Mouse (Mus musculus) hindbrain, embryonic 14.5 days (tissue): ENCODE results near the gene Tmem245. TPM values are rescaled to one million over a fixed set of nuclear protein-coding genes. Genes with fewer than 3 reads are reported as not detected.

Experiments used
- ATAC-seq: fragments of 200-750 bp; cut with Nextera tagmentation; 2 replicates; pipeline ENCODE4 v1.8.0; 2017; ENCODE audit warnings: moderate number of reproducible peaks, mild to moderate bottlenecking, moderate TSS enrichment, moderate library complexity; ENCODE audit not compliant: low FRiP score
- DNase-seq: peaks from one replicate; pipeline ENCODE4 v3.0.0-alpha.2; 2015; ENCODE audit warnings: low spot score
- H3K27ac ChIP-seq: fragments of 300-500 bp; sonication (generic); 2 replicates; pipeline ENCODE4 v1.5.1; 2014; ENCODE audit warnings: mild to moderate bottlenecking, moderate library complexity
- H3K27me3 ChIP-seq: fragments of 300-500 bp; sonication (generic); 2 replicates; pipeline ENCODE4 v1.6.1; 2014; ENCODE audit warnings: mild to moderate bottlenecking, low read length, mixed read lengths; ENCODE audit not compliant: control insufficient read depth, insufficient read depth
- H3K36me3 ChIP-seq: fragments of 300-500 bp; sonication (generic); replicated peaks from 2 replicates; pipeline ENCODE4 v1.6.1; 2014; ENCODE audit not compliant: control insufficient read depth, insufficient read depth
- H3K4me1 ChIP-seq: fragments of 300-500 bp; sonication (generic); replicated peaks from 2 replicates; pipeline ENCODE4 v1.6.1; 2014; ENCODE audit warnings: antibody characterized with exemption, low read length, mixed read lengths; ENCODE audit not compliant: control insufficient read depth, insufficient read depth
- H3K4me2 ChIP-seq: fragments of 300-500 bp; sonication (generic); replicated peaks from 2 replicates; pipeline ENCODE4 v1.6.1; 2014; ENCODE audit warnings: mild to moderate bottlenecking, moderate library complexity
- H3K4me3 ChIP-seq: fragments of 300-500 bp; sonication (generic); replicated peaks from 2 replicates; pipeline ENCODE4 v1.5.1; 2014; ENCODE audit warnings: mild to moderate bottlenecking, low read length
- H3K9ac ChIP-seq: fragments of 300-500 bp; sonication (generic); 2 replicates; pipeline ENCODE4 v1.6.1; 2014
- H3K9me3 ChIP-seq: fragments of 300-500 bp; sonication (generic); 2 replicates; pipeline ENCODE4 v1.6.1; 2016; ENCODE audit warnings: low read length; ENCODE audit not compliant: control insufficient read depth
- WGBS: fragments of 180-500 bp; shearing (Covaris S2); extraction: QIAGEN DNeasy Blood & Tissue Kit; methylation state at CpG from one replicate; pipeline ENCODE4 v1.1.7; 2014; 5-methylcytosine and 5-hydroxymethylcytosine counted together
- polyA plus RNA-seq: library from polyadenylated mRNA; unstranded; fragments of >200 nt; fragmentation: Nextera tagmentation; extraction: Ambion mirVana; gene quantifications from 2 replicates; pipeline ENCODE4 v1.2.1, GENCODE M21; 2014

The Tmem245 gene
- polyA plus RNA-seq, result 10.2 and 10.5 TPM in 2 replicates

DNA sequence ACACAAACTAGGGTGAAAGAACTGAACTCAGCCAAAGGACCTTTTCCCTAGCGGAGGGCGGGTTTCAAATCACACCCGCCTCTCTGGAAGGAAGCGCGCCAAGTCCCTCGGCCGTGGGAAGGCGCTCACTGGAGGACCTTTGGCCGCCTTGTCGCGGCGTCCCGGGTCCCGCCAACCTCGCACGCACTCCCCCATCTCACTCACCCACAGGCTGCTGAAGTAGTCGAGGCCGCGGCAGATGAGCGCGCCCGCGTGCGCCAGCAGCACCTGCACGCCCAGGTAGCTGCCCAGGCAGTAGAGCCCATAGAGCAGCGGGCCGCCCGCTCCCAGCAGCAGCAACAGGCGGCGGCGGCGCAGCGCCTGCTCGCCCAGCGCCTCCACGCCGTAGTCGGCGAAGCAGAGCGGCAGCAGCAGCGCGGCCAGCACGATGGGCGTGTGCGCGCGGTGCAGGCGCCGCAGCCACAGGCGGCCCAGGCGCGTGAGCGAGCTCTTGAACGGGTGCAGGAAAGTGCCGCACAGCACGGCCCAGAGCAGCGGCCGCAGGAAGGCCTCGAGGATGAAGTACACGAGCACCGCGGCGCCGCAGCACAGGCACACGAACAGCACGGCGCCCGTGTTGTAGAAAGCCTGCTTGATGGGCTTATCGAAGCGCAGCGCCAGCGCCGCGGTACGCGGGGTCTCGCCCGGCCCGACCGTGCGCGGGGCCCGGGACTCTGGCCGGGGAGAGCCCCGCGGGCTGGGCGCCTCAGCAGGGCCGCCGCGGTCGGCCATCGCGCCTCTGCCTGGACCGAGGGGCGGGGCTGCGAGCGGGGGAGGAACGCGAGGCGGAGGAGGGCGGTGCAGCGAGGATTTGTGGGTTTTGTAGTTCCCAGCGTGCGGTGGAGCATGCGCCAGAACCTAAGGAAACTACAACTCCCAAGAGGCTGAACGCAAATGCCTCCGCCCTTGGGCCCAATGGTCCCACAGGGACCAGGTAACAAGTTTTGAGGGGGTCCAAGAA is at the start of gene Tmem245:
Tmem245 (minus strand) TSS at position 797 of the 1,000 bp plus-strand sequence.
- Histone ChIP-seq H3K27me3 (no peaks in the 10 kb centered on the region), H3K4me2 (peak within 1 kb of the TSS; percentile 92), H3K4me1 (peaks cover 16% of the 10 kb centered on the region), H3K9me3 (no peaks in the 10 kb centered on the region), H3K4me3 (peak within 1 kb of the TSS; percentile 58), H3K9ac (peak within 1 kb of the TSS; percentile 68), H3K36me3 (no peaks in the 10 kb centered on the region), H3K27ac (peak within 1 kb of the TSS; percentile 85)
- WGBS, result under 1% methylated on average over 106 of the region's 107 CpGs
- ATAC-seq (peak; percentile 96), DNase-seq (peak; percentile 94)

DNA sequence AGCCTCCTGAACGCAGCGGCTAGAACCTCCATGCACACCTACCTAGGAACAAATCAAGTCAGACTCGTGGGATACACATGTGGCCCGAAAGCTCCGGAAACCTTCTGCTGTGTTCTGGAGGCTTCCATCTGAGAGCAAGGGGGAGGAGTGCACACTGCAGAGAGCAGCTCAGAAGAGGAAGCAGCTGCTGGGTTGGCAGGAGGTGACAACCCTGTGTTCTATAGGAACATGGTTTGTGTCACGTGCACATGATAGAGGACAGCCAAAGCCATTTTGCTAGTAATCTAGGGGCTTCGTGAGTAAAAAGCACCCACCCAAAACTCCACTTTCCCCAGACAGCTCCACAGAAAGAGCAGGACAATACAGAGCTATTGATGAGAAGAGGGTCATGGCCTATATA is 46.1 kb upstream of the Tmem245 start:
- Histone ChIP-seq H3K4me1 (0 out of 2 replicates have a peak, but pooled peaks cover 3% of the 10 kb centered on the region), H3K36me3 (no peaks in the 10 kb centered on the region), H3K4me2 (no peak overlapping the region), H3K9me3 (0 out of 2 replicates have a peak, but pooled peaks cover 5% of the 10 kb centered on the region), H3K27ac (no peak overlapping the region), H3K4me3 (no peak overlapping the region), H3K27me3 (no peaks in the 10 kb centered on the region), H3K9ac (no peak overlapping the region)
- 79% methylated on average over 7 of the region's 7 CpGs for WGBS
- DNase-seq (no peak), ATAC-seq (no peak)

DNA sequence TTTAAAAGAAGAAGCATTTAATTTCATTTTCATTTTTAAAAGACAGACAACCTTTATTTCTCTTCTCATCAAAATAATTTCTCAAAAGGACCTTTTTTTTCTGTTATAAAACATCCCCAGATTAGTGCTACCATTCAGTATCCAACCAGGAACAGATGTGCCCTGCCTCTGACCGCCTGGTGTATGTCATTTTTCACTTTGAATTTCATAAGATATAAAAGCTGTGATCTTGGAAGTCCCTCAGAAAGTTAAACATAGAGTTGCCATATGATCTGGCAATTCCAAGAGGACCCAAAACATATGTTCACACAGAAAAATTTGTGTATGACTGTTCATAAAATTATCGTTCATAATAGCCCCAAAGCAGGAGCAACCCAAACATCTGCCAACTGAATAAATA is 44.7 kb upstream of the Tmem245 start:
- no peak overlapping the region for H3K4me3 ChIP-seq
- H3K9me3 ChIP-seq, result 0 out of 2 replicates have a peak, but pooled peaks cover 5% of the 10 kb centered on the region
- H3K4me1 ChIP-seq, result peaks cover 5% of the 10 kb centered on the region; the same call in 1 of the 2 replicates
- H3K27ac ChIP-seq, result no peak overlapping the region
- whole genome bisulfite sequencing, result 75% methylated on average over 2 of the region's 2 CpGs
- no peak for DNase-seq
- no peak for ATAC-seq
- no peak overlapping the region for H3K9ac ChIP-seq
- H3K27me3 ChIP-seq, result no peaks in the 10 kb centered on the region
- H3K36me3 ChIP-seq, result no peaks in the 10 kb centered on the region
- H3K4me2 ChIP-seq, result no peak overlapping the region

DNA sequence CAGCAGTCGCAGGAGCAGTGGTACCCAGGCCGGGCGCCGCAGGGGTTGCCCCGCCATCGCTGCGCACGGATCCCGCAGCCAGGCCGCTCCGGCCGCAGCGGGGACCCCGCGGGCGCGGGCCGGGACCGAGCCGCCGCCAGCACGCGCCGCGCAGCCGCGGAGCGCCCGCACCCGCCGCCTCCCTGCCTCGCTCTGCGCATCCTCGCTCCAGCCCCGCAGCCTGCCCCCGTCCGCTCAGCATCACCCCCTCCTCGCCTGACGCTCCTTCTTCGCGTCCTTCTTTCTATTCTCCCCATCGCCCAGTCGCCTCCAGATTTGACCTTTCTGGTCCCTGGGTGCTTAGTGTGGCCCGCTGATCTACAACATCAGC is 43.0 kb upstream of the Tmem245 start, which contains the start of gene Frrs1l:
Frrs1l (minus strand) TSS at position 177 of the 370 bp plus-strand sequence.
- H3K27me3 ChIP-seq, result no peaks in the 10 kb centered on the region
- no peaks in the 10 kb centered on the region for H3K9me3 ChIP-seq
- H3K36me3 ChIP-seq, result peaks cover 3% of the 10 kb centered on the region; the same call in 1 of the 2 replicates
- H3K9ac ChIP-seq, result peak within 1 kb of the TSS; percentile 77
- WGBS, result under 1% methylated on average over 38 of the region's 44 CpGs
- H3K4me3 ChIP-seq, result peak within 1 kb of the TSS; percentile 69
- ATAC-seq (peak; percentile 92), DNase-seq (peak; percentile 68)
- H3K4me1 ChIP-seq, result peaks cover 5% of the 10 kb centered on the region; the same call in 1 of the 2 replicates
- peak within 1 kb of the TSS; percentile 86 for H3K27ac ChIP-seq
- peak within 1 kb of the TSS; percentile 85 for H3K4me2 ChIP-seq

DNA sequence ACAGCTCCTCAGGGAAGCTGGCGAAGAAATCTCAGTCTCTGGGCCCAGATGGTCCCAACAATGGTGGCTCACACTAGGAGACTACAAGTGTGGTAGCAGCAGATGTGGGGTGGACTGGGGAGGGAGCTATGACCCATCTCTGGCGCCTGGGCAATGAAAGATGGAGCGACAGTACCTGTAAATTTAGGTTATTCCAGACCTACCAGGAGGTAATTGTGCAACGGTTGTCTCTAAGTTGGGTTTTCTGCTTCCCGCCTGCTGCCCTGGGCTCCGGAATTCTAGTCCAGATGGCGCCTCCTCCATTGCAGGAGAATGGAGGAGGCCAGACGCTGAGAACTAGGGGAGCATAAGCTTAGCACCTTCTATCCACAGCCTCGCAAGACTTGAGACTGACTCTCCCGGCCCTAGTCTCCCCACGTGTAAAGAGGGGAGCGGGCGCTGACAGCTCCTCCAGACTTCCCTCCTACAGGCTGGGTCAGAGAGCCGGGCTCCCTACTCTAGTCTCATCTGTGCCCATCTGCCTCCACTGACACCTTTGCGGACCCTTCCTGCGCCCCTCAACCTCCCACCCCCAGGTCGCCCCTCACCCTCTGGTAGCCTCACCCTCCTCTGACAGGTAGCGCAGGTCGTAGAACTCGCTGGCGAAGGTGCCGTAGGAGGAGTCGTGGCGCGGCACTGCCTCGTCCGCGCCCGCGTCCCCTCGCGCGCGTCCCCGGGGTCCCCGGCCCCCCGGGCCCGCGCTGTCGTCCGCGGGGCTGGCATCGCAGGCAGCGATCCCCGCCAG is 42.4 kb upstream of the Tmem245 start:
- Histone ChIP-seq H3K4me3 (peak overlapping the region; percentile 69), H3K36me3 (peaks cover 3% of the 10 kb centered on the region; the same call in 1 of the 2 replicates), H3K27me3 (no peaks in the 10 kb centered on the region), H3K4me2 (peak overlapping the region; percentile 85), H3K27ac (peak overlapping the region; percentile 86), H3K9ac (peak overlapping the region; percentile 77), H3K4me1 (peaks cover 5% of the 10 kb centered on the region; the same call in 1 of the 2 replicates), H3K9me3 (no peaks in the 10 kb centered on the region)
- WGBS, result 2% methylated on average over 37 of the region's 45 CpGs
- peak; percentile 59 for DNase-seq
- ATAC-seq, result peak; percentile 80

DNA sequence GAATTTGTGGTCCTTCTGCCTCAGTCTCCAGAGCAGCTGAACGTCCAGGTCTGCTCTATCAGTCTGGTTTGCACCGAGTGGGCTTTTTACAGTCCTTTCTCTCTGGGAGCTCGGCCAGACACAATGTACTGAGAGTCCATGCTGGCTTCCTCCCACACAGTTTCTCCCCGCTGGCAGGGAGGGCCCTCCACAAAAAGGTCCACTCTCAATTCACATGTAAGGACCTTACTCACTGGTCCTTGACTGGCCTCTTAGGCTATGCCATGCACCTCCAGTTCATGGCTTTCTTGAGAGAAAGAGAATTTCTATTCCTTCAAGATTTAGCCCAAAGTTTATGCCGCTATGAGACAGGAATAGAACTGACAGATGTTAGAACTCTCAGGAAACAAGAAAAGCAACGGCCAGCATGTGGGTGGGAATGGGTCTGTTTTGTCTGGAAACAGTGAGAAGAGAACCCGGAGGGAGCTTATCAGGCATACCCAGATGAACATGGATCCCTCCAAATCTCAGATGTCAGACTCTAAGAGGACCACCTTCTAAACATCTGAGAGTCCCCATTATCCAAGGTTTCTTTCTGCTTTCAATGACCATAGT is 18.4 kb upstream of the Tmem245 start:
- Histone ChIP-seq H3K9me3 (no peaks in the 10 kb centered on the region), H3K4me2 (no peak overlapping the region), H3K27me3 (no peaks in the 10 kb centered on the region), H3K9ac (no peak overlapping the region), H3K27ac (no peak overlapping the region), H3K4me1 (no peaks in the 10 kb centered on the region), H3K36me3 (peaks cover 48% of the 10 kb centered on the region), H3K4me3 (no peak overlapping the region)
- DNase-seq (no peak), ATAC-seq (no peak)
- 79% methylated on average over 7 of the region's 7 CpGs for WGBS

DNA sequence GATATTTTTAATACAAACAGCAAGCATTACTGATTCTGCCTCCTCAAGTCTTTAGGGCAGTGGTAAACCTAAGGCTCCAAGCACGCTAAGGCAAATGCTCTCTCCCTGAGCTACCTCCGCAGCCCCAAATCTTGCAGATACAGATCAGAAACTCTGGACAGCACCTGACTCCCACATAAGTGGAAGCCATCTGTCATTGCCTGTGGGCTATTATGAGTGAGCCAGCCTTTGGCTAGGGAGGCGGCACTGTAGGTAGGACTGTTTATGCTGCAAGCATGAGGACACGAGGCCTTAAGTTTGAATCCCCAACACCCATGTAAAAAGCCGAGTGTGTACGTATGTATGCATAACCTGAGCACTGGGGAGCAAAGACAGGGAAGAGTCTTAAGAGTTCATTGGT is 16.4 kb upstream of the Tmem245 start:
- DNase-seq, result no peak
- Histone ChIP-seq H3K9ac (no peak overlapping the region), H3K4me2 (no peak overlapping the region), H3K4me3 (no peak overlapping the region), H3K36me3 (peaks cover 59% of the 10 kb centered on the region), H3K27me3 (no peaks in the 10 kb centered on the region), H3K9me3 (no peaks in the 10 kb centered on the region), H3K27ac (no peak overlapping the region), H3K4me1 (no peaks in the 10 kb centered on the region)
- WGBS, result 91% methylated on average over 6 of the region's 6 CpGs
- no peak for ATAC-seq

DNA sequence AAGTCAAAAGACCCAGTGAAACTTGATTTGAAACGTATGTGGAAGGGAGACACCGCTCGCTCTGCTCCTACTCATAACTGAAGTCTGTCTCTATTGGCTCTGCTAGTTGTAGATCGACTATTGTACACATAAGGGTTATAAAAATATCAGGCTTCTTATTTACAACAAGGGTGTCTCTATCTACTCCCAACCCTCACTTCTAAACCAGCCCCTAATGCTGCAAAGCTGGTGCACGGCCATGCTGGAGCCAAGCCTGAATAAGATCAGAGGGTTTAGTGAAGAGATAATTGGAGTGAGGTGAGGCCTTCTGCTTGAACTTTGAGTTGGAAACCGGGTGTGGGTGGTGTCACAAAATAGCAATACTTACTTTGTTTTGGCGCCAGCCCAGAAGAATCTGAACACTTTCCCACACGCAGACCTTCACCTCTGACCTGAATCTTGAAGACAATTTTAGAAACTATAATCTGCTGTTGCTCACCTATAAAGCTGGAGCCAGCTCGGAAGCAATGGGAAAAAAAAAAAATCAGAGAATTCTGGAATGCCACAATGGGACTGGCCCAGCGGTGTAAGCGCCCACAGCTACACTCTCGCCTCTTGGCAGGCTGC is 14.2 kb upstream of the Tmem245 start:
- WGBS, result 88% methylated on average over 12 of the region's 12 CpGs
- H3K4me2 ChIP-seq, result no peak overlapping the region
- H3K9me3 ChIP-seq, result no peaks in the 10 kb centered on the region
- H3K36me3 ChIP-seq, result peaks cover 41% of the 10 kb centered on the region
- no peak for DNase-seq
- H3K9ac ChIP-seq, result no peak overlapping the region
- H3K4me3 ChIP-seq, result no peak overlapping the region
- H3K4me1 ChIP-seq, result no peaks in the 10 kb centered on the region
- no peak for ATAC-seq
- H3K27me3 ChIP-seq, result no peaks in the 10 kb centered on the region
- no peak overlapping the region for H3K27ac ChIP-seq
